Mouse (Mus musculus) myocyte (in vitro differentiated cells): ENCODE measurements around the gene Abhd8.

Experiments
- CEBPB ChIP-seq: IDR thresholded peaks from 2 replicates; pipeline ENCODE4 v1.6.1; 2011; ENCODE audit warnings: mild to moderate bottlenecking, moderate library complexity; ENCODE audit not compliant: poor library complexity, insufficient read depth, severe bottlenecking
- E2F4 ChIP-seq: IDR thresholded peaks from one replicate; pipeline ENCODE4 v1.6.1; 2011; ENCODE audit warnings: mild to moderate bottlenecking, control low read depth, moderate library complexity; ENCODE audit not compliant: insufficient read depth
- MAX ChIP-seq: IDR thresholded peaks from one replicate; pipeline ENCODE4 v1.6.1; 2011; ENCODE audit warnings: low read depth, mild to moderate bottlenecking, control low read depth
- MYOG ChIP-seq, 3 experiments: IDR thresholded peaks; one replicate each; pipeline ENCODE4 v1.6.1; 2011; ENCODE audit warnings: control low read depth in 2 of 3, low read depth in 2 of 3, mild to moderate bottlenecking in 2 of 3; ENCODE audit not compliant: insufficient read length in 2 of 3, control insufficient read depth in 1 of 3, insufficient read depth in 1 of 3
- POLR2A ChIP-seq: IDR thresholded peaks from one replicate; pipeline ENCODE4 v1.6.1; 2011; ENCODE audit warnings: low read depth, mild to moderate bottlenecking, control low read depth, moderate library complexity; ENCODE audit not compliant: insufficient read length
- POLR2AphosphoS2 ChIP-seq: IDR thresholded peaks from one replicate; pipeline ENCODE4 v1.6.1; 2011; ENCODE audit warnings: low read depth, control low read depth; ENCODE audit not compliant: insufficient read length
- USF1 ChIP-seq: IDR thresholded peaks from one replicate; pipeline ENCODE4 v1.6.1; 2011; ENCODE audit warnings: low read depth, mild to moderate bottlenecking, control low read depth, moderate library complexity

DNA sequence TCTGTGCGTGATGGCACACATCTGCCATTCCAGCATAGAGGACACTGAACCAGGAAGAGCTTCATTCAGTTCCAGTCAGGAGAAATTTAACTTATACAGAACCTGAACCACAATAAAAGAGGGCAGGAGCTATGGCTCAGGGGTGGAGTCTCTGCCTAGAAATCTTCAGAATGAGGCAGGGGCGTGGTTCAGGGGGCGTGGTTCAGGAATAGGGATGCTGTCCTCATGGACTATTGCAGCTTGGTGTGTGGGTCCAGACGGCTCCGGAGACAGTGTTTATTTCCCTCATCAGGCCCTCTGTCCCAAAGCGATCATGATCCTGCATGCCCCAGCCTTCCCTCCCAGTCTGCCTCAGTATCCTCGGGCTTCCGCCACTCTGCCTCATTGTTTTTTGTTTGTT, 8.8 kb downstream of the Abhd8 start:
- TF ChIP-seq POLR2AphosphoS2 (no peak), E2F4 (no peak), POLR2A (no peak), CEBPB (no peak), USF1 (no peak), MAX (no peak), MYOG (IDR thresholded peaks at IDR 0.05; ENCODE audit: control insufficient read depth in 1 of 3, insufficient read depth in 1 of 3, insufficient read length in 2 of 3, low read depth in 2 of 3) (no peak)
